Mouse (Mus musculus) forebrain, postnatal 0 days (tissue): ENCODE results near the gene Nqo1. TPM values are rescaled to one million over a fixed set of nuclear protein-coding genes. Genes with fewer than 3 reads are reported as not detected.

Experiments
- ATAC-seq: fragments of 200-750 bp; cut with Nextera tagmentation; 2 replicates; pipeline ENCODE4 v1.8.0; 2017; ENCODE audit warnings: mild to moderate bottlenecking, moderate library complexity
- DNase-seq: peaks from one replicate; pipeline ENCODE4 v3.0.0-alpha.2; 2015
- H3K27ac ChIP-seq: fragments of 300-500 bp; sonication (generic); 2 replicates; pipeline ENCODE4 v1.5.1; 2014; ENCODE audit warnings: low read depth, mild to moderate bottlenecking, antibody characterized with exemption, low read length, moderate library complexity, mixed read lengths
- H3K27me3 ChIP-seq: fragments of 300-500 bp; sonication (generic); 2 replicates; pipeline ENCODE4 v1.6.1; 2014; ENCODE audit warnings: mild to moderate bottlenecking, low read length, mixed read lengths; ENCODE audit not compliant: insufficient read depth
- H3K36me3 ChIP-seq: fragments of 300-500 bp; sonication (generic); 2 replicates; pipeline ENCODE4 v1.6.1; 2014; ENCODE audit warnings: mild to moderate bottlenecking, moderate library complexity; ENCODE audit not compliant: insufficient read depth
- H3K4me1 ChIP-seq: fragments of 300-500 bp; sonication (generic); 2 replicates; pipeline ENCODE4 v1.6.1; 2014; ENCODE audit warnings: antibody characterized with exemption; ENCODE audit not compliant: insufficient read depth
- H3K4me2 ChIP-seq: fragments of 300-500 bp; sonication (generic); 2 replicates; pipeline ENCODE4 v1.6.1; 2014; ENCODE audit warnings: low read depth, mild to moderate bottlenecking, moderate library complexity
- H3K4me3 ChIP-seq: fragments of 300-500 bp; sonication (generic); 2 replicates; pipeline ENCODE4 v1.5.1; 2014; ENCODE audit warnings: low read depth, low read length, mixed read lengths
- H3K9ac ChIP-seq: fragments of 300-500 bp; sonication (generic); 2 replicates; pipeline ENCODE4 v1.6.1; 2014; ENCODE audit warnings: mild to moderate bottlenecking
- H3K9me3 ChIP-seq: fragments of 300-500 bp; sonication (generic); 2 replicates; pipeline ENCODE4 v1.6.1; 2016; ENCODE audit warnings: low read length
- CTCF ChIP-seq: sonication (generic); IDR thresholded peaks from 2 replicates; pipeline ENCODE4 v1.5.1; 2016; ENCODE audit warnings: antibody characterized with exemption, control low read depth, low read depth
- WGBS: fragments of 180-500 bp; shearing (Covaris S2); extraction: QIAGEN DNeasy Blood & Tissue Kit; methylation state at CpG from one replicate; pipeline ENCODE4 v1.1.7; 2014; 5-methylcytosine and 5-hydroxymethylcytosine counted together
- polyA plus RNA-seq: library from polyadenylated mRNA; unstranded; fragments of >200 nt; fragmentation: Nextera tagmentation; extraction: Ambion mirVana; gene quantifications from 2 replicates; pipeline ENCODE4 v1.2.1, GENCODE M21; 2015
- total RNA-seq: library from RNA; depleted of rRNA; stranded (reverse); fragments of >200 nt; gene quantifications from 2 replicates; pipeline ENCODE4 v1.2.3, GENCODE M21; 2014

Gene Nqo1
- total and polyA plus RNA-seq, 2 experiments from 2014 or later = 8.7 to 13.6 TPM

DNA sequence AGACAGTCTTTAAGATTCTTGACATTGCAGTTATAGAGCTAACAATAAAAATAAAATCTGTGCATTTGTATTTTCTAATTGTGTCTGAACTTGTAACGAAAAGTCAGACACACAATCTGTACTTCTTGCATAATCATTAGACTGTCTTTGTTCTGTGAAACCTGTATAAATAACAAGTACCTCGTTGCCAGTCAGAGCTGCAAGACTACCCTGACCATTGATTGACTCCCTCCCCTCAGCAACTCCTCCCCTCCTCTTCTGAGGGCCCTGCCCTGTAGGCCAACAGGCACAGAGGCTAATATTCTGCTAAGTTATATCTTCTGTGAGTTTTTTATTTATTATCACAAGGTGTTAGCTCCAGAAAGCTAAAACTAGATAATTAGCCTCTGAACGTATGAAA lies 2.9 kb upstream of the Nqo1 start:
- H3K4me1 ChIP-seq = peaks cover 11% of the 10 kb centered on the region; the same call in 1 of the 2 replicates
- no peak for ATAC-seq
- WGBS = 61% methylated on average over 3 of the region's 3 CpGs

DNA sequence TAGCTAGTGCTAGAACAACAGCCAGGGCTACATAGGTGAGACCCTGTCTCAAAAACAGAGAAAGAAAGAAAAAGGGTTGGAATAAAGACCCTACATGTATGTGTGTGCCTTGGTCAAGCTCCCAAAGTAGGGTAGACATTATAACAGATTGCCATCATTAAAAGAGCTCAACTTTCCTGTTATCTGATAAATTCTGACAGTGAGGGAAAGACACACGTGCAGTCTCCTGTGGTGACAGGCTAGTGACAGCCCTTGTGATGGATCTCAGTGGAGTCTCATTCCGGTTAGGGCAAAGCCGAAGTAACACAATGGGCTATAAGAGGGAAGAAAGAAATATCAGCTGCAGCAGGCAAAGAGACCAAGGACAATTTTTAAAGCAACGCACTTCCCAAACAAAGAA lies 1.1 kb upstream of the Nqo1 start:
- no peak for DNase-seq
- H3K4me1 ChIP-seq = peaks cover 11% of the 10 kb centered on the region; the same call in 1 of the 2 replicates
- ATAC-seq = no peak
- H3K4me2 ChIP-seq = no peak overlapping the region
- no peaks in the 10 kb centered on the region for H3K9me3 ChIP-seq
- no peak overlapping the region for H3K27ac ChIP-seq
- WGBS = 76% methylated on average over 4 of the region's 4 CpGs
- H3K27me3 ChIP-seq = no peaks in the 10 kb centered on the region
- TF ChIP-seq CTCF = no peak
- no peak overlapping the region for H3K4me3 ChIP-seq
- H3K9ac ChIP-seq = no peak overlapping the region
- H3K36me3 ChIP-seq = peaks cover 10% of the 10 kb centered on the region

More for the DNA sequence above, 2.9 kb upstream of the Nqo1 start:
- no peak for TF ChIP-seq CTCF
- no peak for DNase-seq
- H3K9ac ChIP-seq = no peak overlapping the region
- H3K9me3 ChIP-seq = no peaks in the 10 kb centered on the region
- no peaks in the 10 kb centered on the region for H3K27me3 ChIP-seq
- no peak overlapping the region for H3K4me3 ChIP-seq
- no peak overlapping the region for H3K4me2 ChIP-seq
- H3K36me3 ChIP-seq = peaks cover 27% of the 10 kb centered on the region
- H3K27ac ChIP-seq = no peak overlapping the region

DNA sequence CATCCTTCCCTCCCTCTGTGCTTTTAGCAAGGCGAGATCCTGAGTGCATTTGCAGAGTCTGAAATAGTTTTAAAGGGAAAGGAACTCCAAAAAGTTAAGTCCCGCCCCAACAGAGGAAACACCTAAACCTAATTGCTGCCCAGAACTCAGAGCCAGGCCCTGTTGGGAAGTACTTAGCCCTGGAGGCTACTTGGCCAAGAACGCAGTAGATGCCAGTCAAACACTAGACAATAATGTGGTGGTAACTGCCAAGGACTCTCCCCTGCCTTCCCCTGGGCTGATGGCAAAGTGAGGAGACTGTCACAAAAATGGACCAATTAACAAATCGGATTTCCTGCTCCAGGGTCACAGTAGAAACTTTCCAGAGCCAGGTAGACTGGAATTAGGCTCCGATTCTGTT lies 1.1 kb downstream of the Nqo1 start:
- TF ChIP-seq CTCF = no peak
- no peak overlapping the region for H3K27ac ChIP-seq
- WGBS = 65% methylated on average over 5 of the region's 5 CpGs
- no peak for ATAC-seq
- H3K9me3 ChIP-seq = no peaks in the 10 kb centered on the region
- peaks cover 11% of the 10 kb centered on the region; the same call in 1 of the 2 replicates for H3K4me1 ChIP-seq
- DNase-seq = no peak
- H3K9ac ChIP-seq = no peak overlapping the region
- H3K27me3 ChIP-seq = no peaks in the 10 kb centered on the region
- no peak overlapping the region for H3K4me3 ChIP-seq
- H3K36me3 ChIP-seq = no peaks in the 10 kb centered on the region
- H3K4me2 ChIP-seq = no peak overlapping the region

DNA sequence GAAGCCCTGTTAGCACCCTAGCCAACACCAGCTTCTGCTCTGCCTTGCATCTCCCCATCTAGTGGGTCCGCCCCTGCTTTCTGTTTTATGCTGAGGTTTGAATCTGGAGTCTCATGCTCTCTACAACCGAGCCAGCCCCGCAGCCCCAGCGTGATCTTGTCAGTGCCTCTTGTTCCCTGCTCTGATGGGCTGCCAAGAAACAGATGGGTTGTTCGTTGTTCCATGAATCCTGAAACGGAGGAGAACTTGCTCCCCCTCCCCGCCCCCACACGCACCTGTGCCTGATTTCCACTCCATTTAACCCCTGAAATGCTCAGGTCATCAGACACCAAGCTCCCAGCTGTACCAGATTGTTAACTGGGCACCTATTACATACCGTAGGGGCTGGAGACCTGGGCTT lies 3.5 kb downstream of the Nqo1 start:
- no peak for TF ChIP-seq CTCF
- Histone ChIP-seq H3K27ac (no peak overlapping the region), H3K4me2 (no peak overlapping the region), H3K27me3 (no peaks in the 10 kb centered on the region), H3K4me3 (no peak overlapping the region), H3K4me1 (peaks cover 11% of the 10 kb centered on the region; the same call in 1 of the 2 replicates), H3K9me3 (no peaks in the 10 kb centered on the region), H3K36me3 (no peaks in the 10 kb centered on the region), H3K9ac (no peak overlapping the region)
- 28% methylated on average over 9 of the region's 9 CpGs for WGBS
- no peak for DNase-seq
- ATAC-seq = no peak

DNA sequence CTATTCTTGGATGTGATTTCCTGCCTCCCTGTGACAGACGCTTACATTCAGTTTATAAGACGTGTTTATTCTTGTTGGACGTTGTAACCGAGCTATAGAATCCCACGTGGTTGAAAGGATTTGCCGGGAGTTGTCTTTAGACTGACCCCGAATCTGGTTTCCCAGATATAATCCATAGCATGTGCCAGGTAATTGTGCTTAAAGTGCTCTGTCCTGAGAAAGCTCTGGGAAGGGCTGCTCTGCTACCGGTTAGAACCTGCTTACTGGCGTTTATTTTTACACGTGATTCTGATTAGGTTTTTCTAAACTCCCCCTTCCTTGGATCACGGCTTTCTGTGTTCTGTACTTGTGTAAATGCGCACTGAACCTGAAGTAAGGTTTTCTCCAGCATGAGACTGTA lies 5.3 kb downstream of the Nqo1 start:
- Histone ChIP-seq H3K9ac (no peak overlapping the region), H3K4me1 (peaks cover 3% of the 10 kb centered on the region; the same call in 1 of the 2 replicates), H3K9me3 (no peaks in the 10 kb centered on the region), H3K4me3 (no peak overlapping the region), H3K36me3 (no peaks in the 10 kb centered on the region), H3K27me3 (no peaks in the 10 kb centered on the region), H3K4me2 (no peak overlapping the region), H3K27ac (no peak overlapping the region)
- no peak for ATAC-seq
- 57% methylated on average over 12 of the region's 12 CpGs for WGBS
- no peak for TF ChIP-seq CTCF
- DNase-seq = no peak

DNA sequence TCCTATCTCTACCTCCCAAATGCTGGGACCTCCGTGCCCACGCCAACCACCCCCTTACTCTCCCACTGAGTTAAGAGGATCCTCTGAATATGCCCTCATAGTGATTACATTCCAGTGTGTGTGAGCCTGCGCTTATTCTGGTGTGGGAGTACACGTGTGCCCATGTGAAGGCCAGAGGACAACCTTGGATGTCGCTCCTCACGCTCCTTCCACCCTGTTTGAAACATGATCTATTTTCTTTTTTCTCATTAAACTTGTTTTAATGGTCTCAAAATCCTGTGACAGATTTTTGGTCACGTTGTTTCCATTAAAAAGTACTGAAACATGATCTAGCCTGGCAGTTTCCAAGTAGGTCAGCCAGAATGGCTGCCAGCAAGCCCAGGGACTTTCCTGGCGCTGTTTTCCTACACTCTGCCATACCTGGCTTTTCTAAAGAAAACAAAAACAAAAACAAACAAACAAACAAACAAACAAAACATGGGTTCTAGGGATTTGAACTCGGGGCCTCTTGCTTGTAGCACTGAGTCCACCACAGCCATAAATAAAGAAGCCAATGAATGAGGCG lies 6.8 kb downstream of the Nqo1 start:
- H3K4me1 ChIP-seq = no peaks in the 10 kb centered on the region
- 89% methylated on average over 10 of the region's 10 CpGs for WGBS

DNA sequence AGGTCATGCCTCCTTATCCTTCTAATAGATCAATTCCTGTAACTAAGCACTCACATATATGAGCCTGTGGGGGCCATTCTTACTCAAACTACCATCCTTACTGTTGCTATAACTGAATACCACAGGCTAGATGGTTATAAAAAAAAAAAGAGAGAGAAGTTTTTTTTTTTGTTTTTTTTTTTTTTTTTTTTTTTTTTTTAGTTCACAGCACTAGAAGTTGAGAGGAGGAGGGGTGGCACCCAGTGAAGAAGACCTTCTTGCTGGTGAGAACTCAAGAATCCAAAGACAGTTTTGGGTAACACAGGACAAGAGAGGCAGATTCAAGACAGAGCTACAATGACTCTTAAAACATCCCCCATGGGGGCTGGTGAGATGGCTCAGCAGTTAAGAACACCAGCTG lies 7.6 kb downstream of the Nqo1 start:
- DNase-seq = no peak
- TF ChIP-seq CTCF = no peak

More for the DNA sequence above, 6.8 kb downstream of the Nqo1 start:
- ATAC-seq (no peak), DNase-seq (no peak)
- Histone ChIP-seq H3K36me3 (no peaks in the 10 kb centered on the region), H3K27ac (no peak overlapping the region), H3K27me3 (no peaks in the 10 kb centered on the region), H3K9me3 (no peaks in the 10 kb centered on the region), H3K4me3 (no peak overlapping the region), H3K9ac (no peak overlapping the region), H3K4me2 (no peak overlapping the region)
- no peak for TF ChIP-seq CTCF

DNA sequence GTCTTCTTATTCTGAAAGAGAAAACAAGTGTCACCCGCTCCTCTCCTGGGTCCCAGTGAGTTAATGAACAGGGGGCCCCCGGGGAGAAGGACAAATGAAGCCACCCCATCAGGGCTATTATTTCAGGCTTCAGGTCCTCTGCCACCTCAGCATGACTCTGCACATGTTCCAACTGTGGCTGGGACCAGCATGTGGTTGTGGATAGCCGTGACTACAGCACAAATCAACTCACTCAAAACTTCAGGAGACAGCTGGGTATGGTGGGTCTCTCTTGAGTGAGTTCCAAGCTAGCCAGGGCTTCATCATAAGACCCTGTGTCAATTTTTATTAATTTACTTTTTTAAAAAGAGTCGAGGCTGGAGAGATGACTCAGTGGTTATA lies 11.9 kb downstream of the Nqo1 start:
- no peak overlapping the region for H3K4me3 ChIP-seq
- no peaks in the 10 kb centered on the region for H3K4me1 ChIP-seq
- ATAC-seq (no peak), DNase-seq (no peak)
- 68% methylated on average over 4 of the region's 4 CpGs for WGBS
- no peaks in the 10 kb centered on the region; the same call in 1 of the 2 replicates for H3K36me3 ChIP-seq
- H3K4me2 ChIP-seq = no peak overlapping the region
- no peaks in the 10 kb centered on the region for H3K27me3 ChIP-seq
- TF ChIP-seq CTCF = no peak
- no peaks in the 10 kb centered on the region for H3K9me3 ChIP-seq
- no peak overlapping the region for H3K9ac ChIP-seq
- no peak overlapping the region for H3K27ac ChIP-seq

More for the DNA sequence above, 7.6 kb downstream of the Nqo1 start:
- no peak overlapping the region for H3K9ac ChIP-seq
- H3K4me1 ChIP-seq = no peaks in the 10 kb centered on the region
- no peaks in the 10 kb centered on the region for H3K27me3 ChIP-seq
- no peak overlapping the region for H3K4me2 ChIP-seq
- H3K9me3 ChIP-seq = no peaks in the 10 kb centered on the region
- H3K36me3 ChIP-seq = no peaks in the 10 kb centered on the region
- ATAC-seq = no peak
- H3K27ac ChIP-seq = no peak overlapping the region
- H3K4me3 ChIP-seq = no peak overlapping the region
